Comparison of ENCODE assay signal across 8 mouse cellular contexts in genomic region chr13:103919234-103919955, GRCm38 (mm10). TPM values are rescaled to one million over a fixed set of nuclear protein-coding genes. Genes with fewer than 3 reads are reported as not detected.
DNase-seq lines count a peak whose midpoint lies in the region; ATAC-seq lines count a peak whose summit lies in the region.

No protein-coding gene starts in this region.

- peak overlapping the region; percentile 91 for H3K4me2 ChIP-seq in liver, embryonic 12.5 days

- H3K9me3 ChIP-seq in liver, embryonic 12.5 days (replicated peaks), result no peaks in the 10 kb centered on the region

- H3K27me3 ChIP-seq in liver, embryonic 12.5 days (replicated peaks), result peaks cover 29% of the 10 kb centered on the region

- peak overlapping the region; percentile 90 for H3K4me3 ChIP-seq in liver, embryonic 12.5 days

- no peaks in the 10 kb centered on the region for H3K36me3 ChIP-seq in liver, embryonic 12.5 days

- peak overlapping the region; percentile 93 for H3K9ac ChIP-seq in liver, embryonic 12.5 days

- intact Hi-C loops in left cerebral cortex, postnatal 25 days (cut with DNase I), result no loop called here

- peak; percentile 21 to 26 for DNase-seq in left cerebral cortex, postnatal 25 days (ENCODE audit: low spot score in 2 of 2)
- no peak for DNase-seq in left cerebral cortex, adult 11 months (ENCODE audit: low spot score)
- DNase-seq in cerebellum, adult 9-10 months, result peak; percentile 13
- DNase-seq in forelimb bud, embryonic 11.5 days (ENCODE audit: low read depth, low spot score), result peak; percentile 37
- peak; percentile 63 for DNase-seq in naive thymus-derived CD4-positive, alpha-beta T cell, adult 2 months (ENCODE audit: low read depth)
- peak; percentile 62 for DNase-seq in thymus, postnatal 0 days (ENCODE audit: low spot score)

- H3K4me1 ChIP-seq in liver, embryonic 12.5 days, result peaks cover 22% of the 10 kb centered on the region

- ATAC-seq in inflammation-experienced regulatory T-cells, adult 6 months, result peak; percentile 3
- ATAC-seq in liver, embryonic 12.5 days, result peak; percentile 11; the same call in 1 of the 2 replicates

- under 1% methylated on average over 32 of the region's 32 CpGs for WGBS in liver, embryonic 12.5 days (ENCODE audit: insufficient replicate concordance)

- peak overlapping the region; percentile 96 for H3K27ac ChIP-seq in liver, embryonic 12.5 days

RNA-seq across cellular contexts. Expression of gene Erbin, which starts 0.9 kb away (rescaled TPM):
- total RNA-seq in left cerebral cortex, postnatal 25 days (2021), result 10 to 100 TPM; 32.5 to 39.5 TPM
- 10 to 100 TPM; 34.4 to 45.8 (median 43.1) TPM for polyA plus RNA-seq in inflammation-experienced regulatory T-cells, adult 6 months (2017; shearing (Covaris generic))
- 9.2 TPM in 2 replicates for polyA plus RNA-seq in liver, embryonic 12.5 days (2016; fragmentation: Nextera tagmentation; extraction: Ambion mirVana)
- 30.4 and 31.8 TPM in 2 replicates for polyA plus RNA-seq in thymus, postnatal 0 days (2015; fragmentation: Nextera tagmentation; extraction: Ambion mirVana)
